ENCODE assay signal across 16 mouse cellular contexts in the genomic region with DNA sequence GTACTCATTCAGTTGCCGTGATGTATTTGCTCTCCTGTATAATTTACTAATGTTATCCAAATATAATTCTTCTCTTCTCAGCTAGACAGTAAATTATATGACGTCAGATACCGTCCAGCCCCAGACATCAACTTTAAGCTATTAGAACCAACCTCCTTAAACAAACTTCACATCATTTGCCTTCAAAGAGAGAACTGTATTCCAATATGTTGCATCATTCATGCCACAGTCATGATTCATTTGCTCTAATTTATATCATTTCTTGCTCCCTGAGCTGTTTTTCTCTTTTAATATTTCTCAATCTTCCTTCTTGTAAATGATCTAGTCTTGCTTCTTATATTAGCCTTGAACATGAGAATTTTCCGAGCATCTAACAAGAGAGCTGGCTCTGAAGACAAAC.
"Had no signal": no experiment of that assay in that cellular context is flagged by ENCODE, and none has a peak within 500 bp of the region (broad histone marks: within the 10 kb centered on the region; RNA-seq: fewer than 3 reads in every experiment).

No protein-coding gene starts in this region.

- DNase-seq: kidney, adult 18-20 months; kidney, adult 9 months; kidney, postnatal 25 days; liver, postnatal 0 days; lung, postnatal 14 days; lung, postnatal 4 days; midbrain, embryonic 14.5 days; thymus, adult 2 months; thymus, postnatal 14 days; thymus, postnatal 4 days had no signal

- H3K4me1 ChIP-seq: neural tube, embryonic 13.5 days had no signal

- H3K27me3 ChIP-seq: lung, embryonic 15.5 days; neural tube, embryonic 13.5 days had no signal

- H3K4me3 ChIP-seq: lung, embryonic 15.5 days; neural tube, embryonic 13.5 days had no signal

- ATAC-seq: liver, postnatal 0 days had no signal

- H3K9ac ChIP-seq: liver, embryonic 14.5 days; liver, postnatal 0 days; lung, embryonic 15.5 days; neural tube, embryonic 13.5 days had no signal

- H3K4me2 ChIP-seq: lung, embryonic 15.5 days; midbrain, embryonic 11.5 days; neural tube, embryonic 13.5 days had no signal

- H3K9me3 ChIP-seq: lung, embryonic 15.5 days; neural tube, embryonic 13.5 days had no signal

- H3K27ac ChIP-seq: kidney, postnatal 0 days; liver, embryonic 14.5 days; lung, embryonic 15.5 days; neural tube, embryonic 13.5 days; stomach, postnatal 0 days had no signal

- H3K36me3 ChIP-seq: lung, embryonic 15.5 days; neural tube, embryonic 13.5 days had no signal
